Mouse (Mus musculus) left cerebral cortex, postnatal 25 days (tissue): ENCODE results near the gene Mrgpre. TPM values are rescaled to one million over a fixed set of nuclear protein-coding genes. Genes with fewer than 3 reads are reported as not detected.
A peak's percentile ranks its signal among the peaks of the same experiment; 100 is the strongest.

Experiments
- DNase-seq, 2 experiments: peaks; one replicate each; pipeline ENCODE4 v3.0.0; 2022; ENCODE audit warnings: low spot score in 2 of 2, mixed read lengths in 1 of 2
- intact Hi-C: fragments of 180-260 bp; cut with DNase I; formaldehyde crosslinking; loops from one replicate; pipeline ENCODE4 v1.15.1; 2025
- total RNA-seq, 2 experiments: library from RNA; stranded (reverse); gene quantifications; 2 replicates each; pipeline ENCODE4 v1.2.3; 2021

The Mrgpre gene
- total RNA-seq, 2 experiments from 2014 or later = 7.1 to 7.6 TPM

DNA sequence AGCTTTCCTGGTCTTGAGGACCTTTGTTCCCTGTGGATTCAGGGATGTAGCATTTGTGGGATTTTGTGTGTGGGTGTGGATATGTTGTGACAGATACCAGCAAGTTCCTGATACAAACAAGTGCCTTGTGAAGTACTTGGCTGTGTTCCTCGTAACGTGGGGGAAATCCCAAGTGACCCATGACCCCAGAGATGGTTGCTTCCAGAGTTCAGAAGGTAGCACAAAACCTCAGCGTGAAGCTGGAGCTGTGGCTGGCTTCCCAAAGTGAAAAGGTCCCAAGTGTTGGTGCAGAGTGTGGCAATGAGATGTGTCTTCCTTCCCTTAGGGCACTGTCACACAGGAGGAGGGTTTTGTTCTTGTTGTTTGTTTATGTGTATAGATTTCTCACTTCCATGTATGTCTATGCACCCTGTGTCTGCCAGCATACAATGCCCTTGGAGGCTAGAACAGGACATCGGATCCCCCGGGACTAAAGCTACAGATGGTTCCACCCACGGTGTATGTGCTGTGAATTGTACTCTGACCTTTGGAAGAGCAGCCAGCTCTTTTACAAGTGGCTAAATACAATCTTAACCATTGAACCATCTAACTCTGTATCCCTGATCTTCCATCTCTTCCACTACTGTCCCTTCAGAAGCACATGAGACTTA lies 8.2 kb upstream of the Mrgpre start:
- intact Hi-C loops = no loop called here
- DNase-seq = no peak

DNA sequence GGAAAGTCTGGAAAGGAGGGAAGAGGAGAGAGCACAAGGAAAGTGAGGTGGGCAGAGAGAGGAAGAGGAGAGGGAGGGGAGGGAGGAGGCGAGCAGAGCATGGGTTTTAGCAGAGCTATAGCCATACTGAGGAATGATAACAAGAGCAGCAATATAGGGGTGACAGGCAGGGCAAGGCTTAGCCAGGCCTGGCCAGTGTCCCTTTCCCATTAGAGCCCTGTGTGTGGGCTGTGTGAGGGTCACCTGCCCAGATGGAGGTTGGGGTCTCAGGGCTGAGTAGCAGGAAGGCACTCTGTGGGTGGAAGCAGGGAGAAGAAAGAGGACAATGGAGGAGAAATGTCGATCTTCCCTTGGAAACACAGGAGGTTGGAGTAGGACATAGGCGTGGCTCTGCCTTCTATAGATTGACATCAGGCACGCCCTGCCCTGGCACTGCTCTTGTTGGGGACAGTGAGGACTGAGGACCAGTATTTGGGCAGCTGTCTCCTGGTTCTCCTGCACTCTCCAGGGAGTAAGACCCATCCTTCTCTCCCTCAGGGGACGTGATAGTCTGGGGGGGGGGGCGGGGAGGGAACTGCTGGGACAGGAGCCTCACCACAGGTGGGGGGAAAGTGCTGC lies 813 bp downstream of the Mrgpre start:
- intact Hi-C loops = no loop called here
- peak in 1 of 2 experiments; percentile 8 for DNase-seq

DNA sequence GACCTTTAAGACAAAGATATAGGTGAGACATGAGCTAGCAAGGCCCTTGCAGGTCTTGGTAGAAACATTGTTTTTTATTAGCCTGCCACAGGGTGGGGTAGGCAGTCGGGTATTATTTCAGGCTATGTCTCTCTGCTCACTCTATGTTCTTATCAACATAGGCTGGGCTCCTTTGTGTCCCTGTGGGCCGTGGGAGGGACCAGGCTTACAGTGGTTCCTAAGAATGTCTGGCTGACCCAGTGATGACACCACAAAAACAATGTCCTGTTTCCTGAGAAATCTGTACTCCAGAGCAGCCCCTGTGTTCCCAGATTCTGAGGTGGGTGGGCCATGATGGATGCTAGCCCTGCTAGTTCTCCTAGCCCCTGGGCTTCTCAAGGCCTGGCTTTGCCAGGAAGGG lies 6.9 kb downstream of the Mrgpre start:
- intact Hi-C loops = no loop called here
- no peak for DNase-seq

DNA sequence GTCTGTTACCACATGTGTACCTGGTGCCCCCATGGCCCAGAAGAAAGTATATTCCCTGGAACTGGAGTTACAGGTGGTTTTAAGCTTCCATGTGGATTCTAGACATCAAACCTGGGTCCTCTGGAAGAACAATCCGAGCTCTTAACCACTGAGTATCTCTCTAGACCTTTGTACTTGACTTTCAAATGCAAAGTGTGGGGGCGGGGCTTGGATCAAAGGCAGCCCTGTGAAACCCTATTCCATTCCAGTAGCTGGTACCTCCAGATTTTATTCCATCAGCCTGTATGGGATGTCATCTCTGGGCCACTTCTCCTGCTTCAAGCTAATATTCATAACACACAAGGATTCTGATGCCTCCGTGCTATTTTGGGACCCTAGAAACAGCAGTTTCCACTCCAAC lies 8.2 kb downstream of the Mrgpre start:
- no peak for DNase-seq
- intact Hi-C loops = no loop called here

DNA sequence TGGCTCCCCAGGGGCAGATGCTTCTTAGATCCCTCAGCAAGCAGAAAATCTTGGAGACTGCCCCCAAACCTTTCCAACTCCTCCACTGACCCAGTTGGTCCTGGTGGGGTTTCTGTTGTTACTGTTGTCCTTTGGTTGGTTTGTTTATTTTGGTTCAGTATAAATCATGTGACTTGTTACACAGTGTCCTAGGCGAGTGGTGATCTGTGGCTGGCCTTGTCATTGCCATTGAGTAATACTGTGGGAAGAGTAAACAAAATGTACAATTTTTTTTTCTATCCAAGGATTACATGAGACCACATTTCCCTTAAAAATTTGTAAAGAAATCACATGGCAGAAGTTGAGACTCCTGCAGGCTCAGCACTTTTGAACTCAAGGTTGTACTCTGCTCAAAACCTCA lies 14.8 kb downstream of the Mrgpre start:
- no peak for DNase-seq
- intact Hi-C loops = loop anchor here (10.0 kb wide), 1 partner anchor 615 kb away; no protein-coding TSS in a partner anchor

DNA sequence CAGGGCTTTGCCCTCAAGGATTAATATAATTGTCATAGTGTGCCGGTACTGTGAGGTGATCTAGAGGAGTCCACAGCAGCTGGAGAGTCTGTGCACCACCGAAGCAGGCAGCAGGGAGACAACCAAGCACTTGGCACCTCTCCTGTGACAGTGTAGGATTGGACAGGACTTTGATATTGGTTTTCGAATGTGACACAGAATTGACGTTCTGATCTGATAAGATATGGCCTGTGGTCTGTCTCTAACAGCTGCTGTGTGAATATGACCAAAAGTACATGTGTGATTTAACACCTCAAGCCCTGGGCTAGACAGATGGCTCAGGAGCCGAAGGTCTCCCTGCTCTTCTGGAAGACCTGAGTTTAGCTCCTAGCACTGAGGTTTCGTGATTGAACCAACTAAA lies 16.0 kb downstream of the Mrgpre start:
- no peak for DNase-seq
- intact Hi-C loops = loop anchor here (10.0 kb wide), 1 partner anchor 613 kb away; no protein-coding TSS in a partner anchor

DNA sequence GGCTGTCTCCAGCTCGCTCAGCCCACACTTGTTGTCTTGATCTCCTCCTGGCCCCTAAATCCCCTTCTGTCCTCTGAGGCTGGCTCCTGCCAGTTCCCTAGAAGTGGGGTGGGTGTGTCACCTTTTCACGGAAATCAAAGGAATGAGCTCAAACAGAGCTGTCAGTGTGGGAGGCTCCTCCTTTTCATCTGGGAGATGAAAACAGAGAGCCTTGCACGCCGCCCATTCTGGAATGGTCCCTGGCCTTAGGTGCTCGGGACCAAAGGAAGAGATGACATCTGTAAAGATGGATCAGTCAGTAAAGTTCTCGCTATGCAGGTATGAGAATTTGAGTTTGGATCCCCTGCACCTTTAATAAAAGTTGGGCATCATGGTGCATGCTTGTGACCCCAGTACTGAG lies 17.4 kb downstream of the Mrgpre start, which contains the start of gene Mrgprg:
Mrgprg (minus strand) TSS at position 101 of the 400 bp plus-strand sequence.
- DNase-seq = no peak
- intact Hi-C loops = loop anchor here (10.0 kb wide), 1 partner anchor 612 kb away; no protein-coding TSS in a partner anchor

DNA sequence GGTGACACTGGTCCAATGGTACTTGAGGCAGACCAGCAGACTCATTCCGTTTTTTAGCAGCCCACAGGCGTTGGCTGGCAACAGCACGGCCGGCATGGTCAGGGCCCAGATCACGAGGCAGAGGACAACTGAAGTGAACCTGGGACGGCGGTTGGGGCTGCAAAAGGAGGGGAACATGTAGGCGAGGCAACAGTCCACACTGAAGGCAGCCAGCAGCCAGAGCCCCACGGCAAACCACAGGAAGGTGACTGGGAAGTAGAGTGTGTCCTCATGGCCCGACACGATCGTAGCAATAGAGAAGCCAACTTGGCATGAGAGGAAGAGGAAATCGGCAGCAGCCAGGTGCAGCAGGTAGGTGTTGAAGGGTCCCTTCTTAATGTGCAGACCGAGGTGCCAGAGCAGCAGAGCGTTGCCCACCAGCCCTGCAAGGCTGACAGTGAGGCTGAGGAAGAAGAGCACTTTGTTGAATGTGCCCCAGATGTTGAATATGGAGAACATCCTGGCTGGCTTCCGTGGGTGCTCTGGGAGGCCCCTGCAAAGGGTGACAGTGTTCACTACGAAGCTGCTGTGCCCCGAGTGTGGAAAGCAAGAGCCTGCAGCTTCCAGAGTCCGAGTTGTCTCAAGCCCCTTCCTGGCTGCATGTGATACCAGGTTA lies 19.3 kb downstream of the Mrgpre start:
- DNase-seq = no peak
- intact Hi-C loops = loop anchor here (1.0 to 10.0 kb wide), 4 partner anchors 59 to 610 kb away; no protein-coding TSS in a partner anchor

DNA sequence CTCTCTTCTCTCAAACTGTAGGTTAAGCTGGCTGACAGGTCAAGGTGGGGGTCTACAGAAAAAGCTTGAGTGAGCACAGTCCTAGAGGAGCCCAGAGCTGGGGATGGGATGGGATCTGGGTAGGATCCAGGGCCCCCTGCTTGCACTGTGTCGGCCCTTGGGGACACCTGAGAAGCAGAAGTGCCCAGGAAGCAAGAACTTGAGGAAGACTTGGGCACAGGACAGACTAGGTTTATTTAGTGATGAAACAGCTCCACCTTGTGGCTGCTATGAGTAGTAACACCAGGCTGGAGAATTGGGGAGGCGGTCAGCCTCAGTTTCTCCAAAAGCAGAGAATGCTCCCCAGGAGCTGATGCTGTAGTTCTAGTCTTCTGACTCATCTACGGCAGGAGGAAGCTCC lies 20.5 kb downstream of the Mrgpre start:
- intact Hi-C loops = loop anchor here (1.0 to 10.0 kb wide), 4 partner anchors 57 to 609 kb away; no protein-coding TSS in a partner anchor
- DNase-seq = no peak

DNA sequence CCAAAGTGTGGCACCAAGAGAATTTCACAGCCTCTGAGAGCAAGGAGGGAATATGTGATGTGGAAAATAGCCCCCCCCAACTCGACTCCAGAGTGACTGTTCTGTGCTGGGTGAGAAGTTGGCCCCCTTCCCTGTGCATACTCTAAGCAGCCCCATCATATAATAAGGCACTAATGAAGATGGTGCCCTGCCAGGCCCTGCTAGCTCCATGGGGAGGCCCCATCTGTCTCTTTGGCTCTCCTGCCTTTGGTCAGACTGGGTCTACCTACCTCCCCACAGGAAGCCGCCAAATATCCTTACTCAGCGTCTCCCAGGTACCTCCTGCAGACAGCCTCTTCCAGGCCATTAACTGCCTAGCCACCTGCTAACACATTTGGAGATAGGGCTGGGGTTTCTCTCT lies 25.3 kb downstream of the Mrgpre start:
- DNase-seq = no peak
- intact Hi-C loops = loop anchor here (10.0 kb wide), 1 partner anchor 684 kb away; no protein-coding TSS in a partner anchor

DNA sequence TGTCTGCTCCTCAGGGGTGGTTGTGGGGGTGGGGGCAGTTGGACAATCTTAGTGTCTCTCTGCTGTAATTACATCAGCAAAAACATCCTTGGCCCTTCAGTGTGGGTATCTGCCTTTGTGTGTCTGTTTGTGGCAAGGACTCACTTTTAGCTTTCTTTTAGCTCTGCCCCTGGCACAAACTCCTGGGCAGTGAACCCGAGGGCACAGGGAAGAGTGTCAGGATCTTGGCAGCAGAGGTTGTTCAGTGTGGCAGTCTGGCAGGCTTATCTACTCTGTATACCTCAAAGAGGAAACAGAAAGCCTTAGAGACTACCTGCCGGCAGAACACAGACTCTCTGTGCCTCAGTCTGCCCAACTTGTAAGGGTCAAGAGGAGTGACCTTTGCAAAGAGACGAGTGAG lies 26.6 kb downstream of the Mrgpre start:
- DNase-seq = no peak
- intact Hi-C loops = loop anchor here (10.0 kb wide), 1 partner anchor 683 kb away; no protein-coding TSS in a partner anchor

DNA sequence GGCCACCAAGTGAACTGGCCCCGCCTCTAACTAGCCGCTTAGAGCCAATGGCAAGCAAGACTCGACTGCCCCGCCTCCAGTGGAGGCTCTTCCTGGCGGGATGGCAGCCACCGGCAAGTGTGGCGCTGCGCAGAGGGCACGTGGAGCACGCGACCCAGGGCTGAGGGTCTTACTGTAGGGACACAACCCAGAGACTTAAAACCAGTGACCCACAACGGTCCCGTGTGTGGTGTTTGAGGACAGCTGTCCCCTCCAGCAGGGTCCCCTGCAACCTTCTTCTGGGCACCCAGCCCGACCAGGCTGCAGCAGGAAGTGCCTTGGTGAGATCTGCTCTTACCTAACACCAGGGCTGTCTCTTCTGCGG lies 27.3 kb downstream of the Mrgpre start:
- intact Hi-C loops = loop anchor here (10.0 kb wide), 1 partner anchor 682 kb away; no protein-coding TSS in a partner anchor
- DNase-seq = peak; percentile 63 to 81

DNA sequence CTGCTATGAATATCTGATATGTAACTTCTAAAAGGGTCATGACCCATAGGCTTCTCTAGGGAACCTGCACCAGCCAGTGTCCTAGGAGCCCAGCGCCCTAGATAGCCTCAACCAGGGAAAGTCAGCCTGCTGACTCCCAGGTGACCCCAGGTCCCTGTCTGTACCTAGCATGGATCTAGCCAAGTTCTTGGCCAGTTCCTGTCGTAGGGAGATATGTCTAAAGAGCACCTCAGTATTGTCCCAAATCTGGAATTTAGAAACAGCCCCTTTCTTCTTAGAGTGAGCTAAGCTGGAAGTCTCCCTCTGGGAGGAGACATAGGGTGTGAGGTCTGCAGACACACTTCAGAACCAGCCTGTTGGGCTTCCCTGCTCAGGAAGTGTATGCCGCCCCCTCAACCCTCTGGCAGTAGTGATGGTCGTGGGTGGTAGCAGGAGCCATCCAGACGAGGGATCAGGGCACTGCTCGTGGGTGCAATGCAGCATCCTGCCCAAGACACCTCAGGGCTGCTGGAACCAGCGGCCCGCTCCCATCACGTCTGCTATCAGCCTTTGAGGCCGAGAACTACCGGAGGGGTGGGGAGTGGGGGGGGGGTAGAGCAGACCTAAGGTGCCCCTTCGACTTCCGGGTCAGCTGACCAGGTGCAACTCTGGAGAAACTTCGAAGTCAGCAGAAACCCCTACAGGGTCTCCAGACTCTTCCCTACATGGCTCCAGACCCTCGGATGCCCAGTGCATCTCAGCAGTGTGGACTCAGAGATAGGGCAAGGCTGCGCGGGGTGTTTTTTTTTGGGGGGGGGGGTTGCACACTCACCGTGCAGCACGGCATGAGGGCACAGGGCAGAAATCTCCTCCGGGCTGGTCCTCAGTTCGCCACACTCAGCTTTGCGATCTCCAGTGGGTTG lies 27.9 kb downstream of the Mrgpre start, which contains the start of gene Osbpl5:
Osbpl5 (minus strand) TSS at position 861 of the 902 bp plus-strand sequence.
- DNase-seq = peak in 1 of 2 experiments; percentile 79
- intact Hi-C loops = loop anchor here (10.0 kb wide), 1 partner anchor 682 kb away; no protein-coding TSS in a partner anchor

DNA sequence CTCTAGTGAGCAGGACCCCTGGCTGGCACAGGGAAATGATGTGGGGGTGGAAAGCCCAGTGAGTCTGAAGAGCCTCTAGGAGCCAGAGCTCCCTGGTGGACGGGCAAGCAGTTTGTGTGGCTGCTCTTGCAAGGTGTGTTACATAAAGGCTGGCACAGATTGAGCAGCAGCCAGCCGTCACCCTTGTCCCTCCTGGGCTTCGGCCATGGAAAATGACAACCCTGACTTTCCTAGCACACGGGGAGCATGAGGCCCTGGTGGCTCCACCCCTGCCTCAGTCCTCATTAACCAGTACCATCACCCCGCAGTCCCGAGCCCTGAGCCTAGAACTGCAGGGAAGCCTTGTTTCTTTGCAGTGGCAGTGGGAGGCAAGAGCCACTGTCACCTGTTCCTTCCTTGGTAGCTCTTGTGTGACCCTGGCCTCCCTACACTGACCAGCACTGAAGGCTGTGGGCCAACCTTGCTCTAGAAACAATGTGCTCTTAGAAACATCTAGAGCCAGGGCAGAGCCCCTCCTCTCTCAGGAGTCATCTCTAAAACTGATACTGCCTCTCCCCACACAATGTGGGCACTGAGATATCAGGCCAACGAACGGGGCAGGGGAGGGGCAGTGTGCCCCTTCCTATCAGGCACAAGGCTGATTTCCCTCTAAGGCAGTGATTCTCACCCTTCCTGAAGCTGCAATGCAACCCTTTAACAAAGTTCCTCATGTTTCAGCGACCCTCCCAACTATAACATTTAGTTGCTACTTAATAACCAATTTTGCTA lies 28.8 kb downstream of the Mrgpre start:
- no peak for DNase-seq
- intact Hi-C loops = loop anchor here (10.0 kb wide), 1 partner anchor 681 kb away; no protein-coding TSS in a partner anchor

DNA sequence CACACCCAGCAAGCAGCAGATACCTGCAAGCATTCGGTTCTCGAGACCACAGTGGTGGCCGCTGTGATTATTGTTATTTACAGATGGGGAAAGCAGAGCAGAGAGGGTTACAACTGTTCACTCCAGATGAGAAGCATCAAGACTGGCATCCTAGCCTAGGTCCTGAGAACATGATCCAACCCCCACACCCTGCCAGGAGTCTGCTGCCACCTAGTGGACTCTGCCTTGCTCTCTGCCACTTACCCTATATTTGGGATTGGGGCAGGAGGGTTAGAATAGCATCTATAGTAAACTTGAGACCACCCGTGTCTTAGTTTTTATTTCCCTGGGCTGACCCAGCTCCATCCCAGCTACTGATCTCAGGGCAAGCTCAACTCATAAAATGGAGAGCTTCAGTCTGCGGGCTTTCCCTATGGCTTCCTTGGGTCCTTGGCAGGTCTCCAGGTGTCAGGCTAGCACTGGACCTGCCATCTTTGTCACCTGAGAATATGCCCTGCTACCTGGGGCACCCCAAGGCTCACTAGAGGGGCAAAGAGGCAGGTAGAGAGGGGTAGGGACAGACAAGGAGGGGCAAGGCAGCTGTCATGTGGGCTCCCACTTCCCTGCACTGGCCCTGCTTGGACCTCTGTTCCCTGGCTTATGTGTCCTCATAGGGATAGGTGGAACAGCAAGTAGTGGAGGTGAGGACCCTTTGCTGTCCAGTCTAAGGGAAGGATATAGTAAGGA lies 30.1 kb downstream of the Mrgpre start:
- DNase-seq = peak in 1 of 2 experiments; percentile 61
- intact Hi-C loops = loop anchor here (10.0 kb wide), 1 partner anchor 679 kb away; no protein-coding TSS in a partner anchor

DNA sequence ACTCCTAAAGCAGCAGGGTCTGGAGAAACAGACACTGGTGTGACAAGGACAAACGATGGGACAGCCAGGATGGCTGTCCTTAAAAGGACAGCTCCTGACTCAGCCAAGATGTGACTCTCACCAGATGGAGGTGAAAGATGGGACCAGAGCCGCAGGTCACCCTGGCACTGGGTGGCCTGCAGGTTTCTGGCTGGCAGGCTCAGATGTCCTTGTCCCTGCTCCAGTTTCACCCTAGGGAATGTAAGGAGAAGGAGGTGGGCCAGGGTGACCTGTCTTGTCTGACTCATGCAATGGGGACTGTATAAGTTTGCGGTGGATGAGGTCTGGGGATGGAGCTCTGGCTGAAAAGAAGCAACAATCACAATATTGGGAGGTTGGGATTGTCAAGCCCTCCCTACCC lies 31.7 kb downstream of the Mrgpre start:
- DNase-seq = no peak
- intact Hi-C loops = loop anchor here (10.0 kb wide), 1 partner anchor 678 kb away; no protein-coding TSS in a partner anchor

DNA sequence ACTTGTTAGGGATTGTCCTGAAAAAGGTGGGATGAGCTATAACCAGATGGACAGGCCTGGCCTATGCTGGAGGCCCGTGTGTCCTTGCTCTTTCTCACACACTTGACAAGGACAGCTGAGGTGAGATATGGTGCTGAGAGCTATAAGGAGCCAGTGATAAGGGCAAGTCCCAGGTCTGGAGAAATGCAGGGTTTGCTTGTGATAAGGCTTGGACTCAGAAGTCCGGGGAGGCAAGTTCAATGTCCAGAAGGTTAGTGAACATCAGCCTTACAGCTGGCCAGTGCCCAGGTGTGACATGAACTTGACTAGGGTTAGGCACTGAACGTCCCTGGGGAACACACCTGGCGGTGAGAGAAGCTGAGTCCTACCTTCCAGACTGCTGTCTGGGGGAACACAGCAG lies 32.2 kb downstream of the Mrgpre start:
- intact Hi-C loops = loop anchor here (10.0 kb wide), 1 partner anchor 677 kb away; no protein-coding TSS in a partner anchor

DNA sequence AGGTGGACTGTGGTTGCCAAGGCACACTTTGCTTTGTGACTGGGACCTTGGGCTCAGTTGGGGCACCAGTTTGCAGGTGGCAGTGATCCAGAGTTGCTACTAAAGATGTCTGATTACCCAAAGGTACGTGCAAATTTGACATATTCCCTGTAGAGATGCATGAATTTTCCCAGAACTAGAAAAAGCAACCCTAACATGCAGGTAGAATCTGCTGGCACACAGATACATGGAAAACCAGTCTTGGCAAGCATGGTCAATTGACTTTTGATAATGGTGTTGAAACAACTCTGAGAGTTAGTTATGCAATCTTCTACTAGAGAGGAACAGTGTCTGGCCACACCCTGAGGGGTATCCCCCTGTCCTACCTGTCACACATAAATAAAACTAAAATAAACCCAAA lies 32.9 kb downstream of the Mrgpre start:
- intact Hi-C loops = loop anchor here (10.0 kb wide), 1 partner anchor 677 kb away; no protein-coding TSS in a partner anchor
- DNase-seq = no peak

More for the DNA sequence above, 32.2 kb downstream of the Mrgpre start:
- DNase-seq = no peak
